Mouse (Mus musculus) hindbrain, embryonic 16.5 days (tissue): Measurements from ENCODE around the gene Mtrex. TPM values are rescaled to one million over a fixed set of nuclear protein-coding genes. Genes with fewer than 3 reads are reported as not detected.
A peak's percentile ranks its signal among the peaks of the same experiment; 100 is the strongest.

Source experiments
- ATAC-seq: fragments of 200-750 bp; cut with Nextera tagmentation; 2 replicates; pipeline ENCODE4 v1.8.0; 2017; ENCODE audit warnings: moderate TSS enrichment, moderate library complexity
- H3K27ac ChIP-seq: fragments of 300-500 bp; sonication (generic); 2 replicates; pipeline ENCODE4 v1.5.1; 2014; ENCODE audit warnings: low read depth, mild to moderate bottlenecking, control low read depth, low read length, moderate library complexity
- H3K27me3 ChIP-seq: fragments of 300-500 bp; sonication (generic); replicated peaks from 2 replicates; pipeline ENCODE4 v1.6.1; 2014; ENCODE audit warnings: low read length; ENCODE audit not compliant: control insufficient read depth, insufficient read depth
- H3K36me3 ChIP-seq: fragments of 300-500 bp; sonication (generic); 2 replicates; pipeline ENCODE4 v1.6.1; 2014; ENCODE audit warnings: mild to moderate bottlenecking, low read length, moderate library complexity, mixed read lengths; ENCODE audit not compliant: control insufficient read depth, insufficient read depth
- H3K4me1 ChIP-seq: fragments of 300-500 bp; sonication (generic); 2 replicates; pipeline ENCODE4 v1.6.1; 2014; ENCODE audit warnings: low read depth, low read length; ENCODE audit not compliant: control insufficient read depth, insufficient read depth
- H3K4me2 ChIP-seq: fragments of 300-500 bp; sonication (generic); 2 replicates; pipeline ENCODE4 v1.6.1; 2014; ENCODE audit warnings: mild to moderate bottlenecking, low read length, control low read depth, moderate library complexity
- H3K4me3 ChIP-seq: fragments of 300-500 bp; sonication (generic); 2 replicates; pipeline ENCODE4 v1.5.1; 2014; ENCODE audit warnings: mild to moderate bottlenecking, low read length, control low read depth, moderate library complexity
- H3K9ac ChIP-seq: fragments of 300-500 bp; sonication (generic); 2 replicates; pipeline ENCODE4 v1.6.1; 2014; ENCODE audit warnings: low read depth, mild to moderate bottlenecking, control low read depth, low read length, moderate library complexity
- H3K9me3 ChIP-seq: fragments of 300-500 bp; sonication (generic); 2 replicates; pipeline ENCODE4 v1.6.1; 2014; ENCODE audit warnings: mild to moderate bottlenecking, low read length, moderate library complexity; ENCODE audit not compliant: control insufficient read depth
- WGBS: fragments of 180-500 bp; shearing (Covaris S2); extraction: QIAGEN DNeasy Blood & Tissue Kit; methylation state at CpG from one replicate; pipeline ENCODE4 v1.1.7; 2014; 5-methylcytosine and 5-hydroxymethylcytosine counted together
- polyA plus RNA-seq: library from polyadenylated mRNA; unstranded; fragments of >200 nt; fragmentation: Nextera tagmentation; extraction: Ambion mirVana; gene quantifications from 2 replicates; pipeline ENCODE4 v1.2.1, GENCODE M21; 2015

The Mtrex gene
- polyA plus RNA-seq, 1 experiment from 2014 or later, result 49.0 TPM

DNA sequence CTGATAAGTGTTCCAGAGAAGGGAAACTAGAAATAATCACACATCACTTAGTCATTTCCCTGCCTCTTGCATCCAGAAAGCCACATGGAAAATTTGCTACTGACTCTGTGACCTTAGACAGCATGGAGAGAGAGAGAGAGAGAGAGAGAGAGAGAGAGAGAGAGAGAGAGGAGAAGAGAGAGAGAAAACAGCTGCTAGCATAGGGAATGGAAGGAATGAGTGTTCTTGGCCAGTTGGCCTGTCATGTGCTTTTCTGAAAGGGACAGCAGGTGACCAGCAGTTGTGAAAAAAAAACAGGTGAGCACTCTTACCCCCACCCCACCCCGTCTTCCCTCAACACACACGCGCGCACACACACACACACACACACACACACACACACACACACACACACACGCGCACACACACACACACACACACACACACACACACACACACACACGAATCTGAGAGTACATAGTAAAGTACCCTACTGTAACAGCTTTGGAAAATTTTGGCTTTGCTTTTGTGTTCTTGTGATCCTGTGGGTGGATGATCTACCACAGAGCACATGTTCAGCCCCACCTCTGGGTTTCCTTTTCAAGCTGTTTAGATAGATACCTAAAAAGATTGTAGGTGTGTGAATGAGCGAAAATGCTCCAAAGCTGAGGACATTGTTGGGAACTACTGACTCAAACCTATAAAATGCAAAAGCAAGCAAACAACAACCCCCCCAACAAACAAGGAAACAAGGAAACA lies 103.1 kb downstream of the Mtrex start:
- no peaks in the 10 kb centered on the region for H3K36me3 ChIP-seq
- H3K9ac ChIP-seq, result no peak overlapping the region
- no peak for ATAC-seq
- H3K27ac ChIP-seq, result no peak overlapping the region
- no peak overlapping the region for H3K4me2 ChIP-seq
- no peaks in the 10 kb centered on the region for H3K4me1 ChIP-seq
- no peaks in the 10 kb centered on the region for H3K9me3 ChIP-seq
- H3K4me3 ChIP-seq, result no peak overlapping the region
- no peaks in the 10 kb centered on the region for H3K27me3 ChIP-seq
- 97% methylated on average over 6 of the region's 8 CpGs for WGBS

- H3K4me3 ChIP-seq, result no peak overlapping the region
- no peak overlapping the region for H3K27ac ChIP-seq
- H3K9me3 ChIP-seq, result no peaks in the 10 kb centered on the region
- no peak overlapping the region for H3K4me2 ChIP-seq
- no peak overlapping the region for H3K9ac ChIP-seq
- H3K27me3 ChIP-seq, result no peaks in the 10 kb centered on the region
- WGBS, result 82% methylated on average over 6 of the region's 6 CpGs
- H3K36me3 ChIP-seq, result no peaks in the 10 kb centered on the region
- no peaks in the 10 kb centered on the region for H3K4me1 ChIP-seq
- ATAC-seq, result no peak
Observed at GRCm38 (mm10) chr13:112823236-112823910, 103.8 kb downstream of the Mtrex start.

- 69% methylated on average over 3 of the region's 3 CpGs for WGBS
- no peak overlapping the region for H3K4me2 ChIP-seq
- no peaks in the 10 kb centered on the region for H3K9me3 ChIP-seq
- H3K9ac ChIP-seq, result no peak overlapping the region
- no peak overlapping the region for H3K4me3 ChIP-seq
- H3K27me3 ChIP-seq, result no peaks in the 10 kb centered on the region
- ATAC-seq, result 0 out of 2 replicates have a peak, but pooled peaks have one; percentile 20
- no peaks in the 10 kb centered on the region for H3K4me1 ChIP-seq
- no peaks in the 10 kb centered on the region for H3K36me3 ChIP-seq
- no peak overlapping the region for H3K27ac ChIP-seq
Observed at GRCm38 (mm10) chr13:112822413-112822812, 104.8 kb downstream of the Mtrex start.

DNA sequence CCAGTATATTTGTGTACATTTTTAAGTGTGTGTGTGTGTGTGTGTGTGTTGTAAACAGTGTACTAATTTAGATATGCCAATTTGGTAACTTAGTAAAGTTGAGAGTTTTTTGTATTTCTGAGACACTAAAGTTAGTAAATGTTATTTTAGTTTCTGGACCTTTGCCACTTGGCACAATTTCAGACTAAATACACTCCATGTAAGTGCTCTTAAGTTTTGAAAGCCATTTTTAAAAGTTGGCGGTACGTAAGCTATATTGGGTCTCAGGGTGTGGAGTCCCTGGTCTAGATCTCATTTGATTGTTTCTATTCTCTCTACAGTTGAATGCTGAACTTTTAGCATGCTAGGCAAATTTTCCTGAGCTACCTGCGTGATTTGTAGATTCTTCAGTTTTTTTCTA lies 109.1 kb downstream of the Mtrex start:
- no peaks in the 10 kb centered on the region for H3K36me3 ChIP-seq
- no peak overlapping the region for H3K4me2 ChIP-seq
- H3K9me3 ChIP-seq, result no peaks in the 10 kb centered on the region
- H3K27ac ChIP-seq, result no peak overlapping the region
- H3K4me3 ChIP-seq, result no peak overlapping the region
- H3K27me3 ChIP-seq, result no peaks in the 10 kb centered on the region
- no peaks in the 10 kb centered on the region for H3K4me1 ChIP-seq
- no peak for ATAC-seq
- no peak overlapping the region for H3K9ac ChIP-seq
- WGBS, result 86% methylated on average over 3 of the region's 3 CpGs

Other genes with a start within 250 kb of the Mtrex start
- gene Plpp1, start 126.6 kb downstream of the Mtrex start, polyA plus RNA-seq, result 78.8 and 85.8 TPM in 2 replicates
- 23.9 and 36.8 TPM in 2 replicates for gene Dhx29, start 56 bp upstream of the Mtrex start, polyA plus RNA-seq
- 0.98 and 1.2 TPM in 2 replicates for gene Ccno, start 60.4 kb upstream of the Mtrex start, polyA plus RNA-seq
- 0.55 and 0.62 TPM in 2 replicates for gene Mcidas, start 66.4 kb upstream of the Mtrex start, polyA plus RNA-seq
- 0.56 and 0.86 TPM in 2 replicates for gene Cdc20b, start 107.7 kb upstream of the Mtrex start, polyA plus RNA-seq
- 60.3 and 64.8 TPM in 2 replicates for gene Gpx8, start 119.0 kb upstream of the Mtrex start, polyA plus RNA-seq
- gene Gzma, start 173.6 kb upstream of the Mtrex start, polyA plus RNA-seq, result 0.18 TPM in 1 of 2 replicates, not detected in the other